Mouse (Mus musculus): ENCODE data around the gene Bdh1. TPM values are rescaled to one million over a fixed set of nuclear protein-coding genes. Genes with fewer than 3 reads are reported as not detected.

The Bdh1 gene
- total and polyA plus RNA-seq, 3 experiments, result 61.3 to 159 (median 134) TPM

DNA sequence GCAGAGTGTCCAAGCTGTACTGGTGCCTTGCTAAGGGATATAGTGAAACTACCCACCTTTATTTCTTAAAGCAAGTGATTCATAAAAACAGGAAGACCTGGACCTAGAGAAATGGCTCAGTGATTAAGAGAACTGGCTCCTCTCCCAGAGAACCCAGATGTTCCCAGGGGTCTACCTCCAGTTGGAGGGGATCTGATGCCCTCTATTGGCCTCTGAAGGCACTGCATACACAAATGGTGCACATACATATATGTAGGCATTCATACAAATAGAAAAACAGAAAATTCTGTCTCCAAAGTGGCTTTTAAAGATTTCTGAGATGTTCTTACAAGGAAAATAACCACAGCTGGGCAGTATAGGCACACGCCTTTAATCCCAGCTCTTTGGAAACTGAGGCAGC is 18.0 kb downstream of the Bdh1 start:
- Histone ChIP-seq H3K9ac (ENCODE audit: low read depth, low read length) (no peak overlapping the region), H3K27me3 (ENCODE audit: control insufficient read depth, insufficient read depth, low read length) (no peaks in the 10 kb centered on the region), H3K4me3 (no peak overlapping the region), H3K36me3 (ENCODE audit: control insufficient read depth, insufficient read depth, low read length) (no peaks in the 10 kb centered on the region), H3K27ac (no peak overlapping the region), H3K4me1 (ENCODE audit: control insufficient read depth, insufficient read depth, low read length) (no peaks in the 10 kb centered on the region), H3K79me2 (replicated peaks; ENCODE audit: control insufficient read depth, insufficient read depth, low read length) (no peaks in the 10 kb centered on the region)
- intact Hi-C loops (cut with DNase I), result no loop called here
- WGBS, result 95% methylated on average over 1 of the region's 1 CpGs
- TF ChIP-seq EP300 (IDR thresholded peaks at IDR 0.05; ENCODE audit: insufficient read depth, low read depth, low read length) (no peak), CTCF (IDR thresholded peaks at IDR 0.05) (no peak), POLR2A (IDR thresholded peaks at IDR 0.05; ENCODE audit: insufficient read depth, low read depth, low read length) (no peak)
- DNase-seq, result no peak

DNA sequence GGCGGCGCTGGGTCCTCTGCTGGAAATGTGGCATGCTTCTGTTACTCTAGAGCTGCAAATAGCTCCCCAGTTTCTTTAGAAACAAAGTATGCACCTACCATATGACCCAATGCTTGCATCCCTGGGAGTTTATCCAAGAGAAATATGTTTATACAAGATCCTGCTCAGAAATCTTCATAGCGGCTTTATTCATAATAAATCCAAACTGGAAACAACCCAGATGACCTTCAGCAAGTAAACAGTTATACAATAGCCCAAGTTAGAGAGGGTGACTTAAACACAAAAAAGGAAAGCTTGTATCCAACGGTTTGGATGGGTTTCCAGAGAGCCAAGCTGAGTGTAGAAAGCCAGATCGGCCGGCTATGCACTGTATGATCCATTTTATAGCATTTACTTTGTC is 22.4 kb downstream of the Bdh1 start:
- 84% methylated on average over 6 of the region's 6 CpGs for WGBS
- intact Hi-C loops (cut with DNase I), result no loop called here
- H3K27me3 ChIP-seq (ENCODE audit: control insufficient read depth, insufficient read depth, low read length), result no peaks in the 10 kb centered on the region

DNA sequence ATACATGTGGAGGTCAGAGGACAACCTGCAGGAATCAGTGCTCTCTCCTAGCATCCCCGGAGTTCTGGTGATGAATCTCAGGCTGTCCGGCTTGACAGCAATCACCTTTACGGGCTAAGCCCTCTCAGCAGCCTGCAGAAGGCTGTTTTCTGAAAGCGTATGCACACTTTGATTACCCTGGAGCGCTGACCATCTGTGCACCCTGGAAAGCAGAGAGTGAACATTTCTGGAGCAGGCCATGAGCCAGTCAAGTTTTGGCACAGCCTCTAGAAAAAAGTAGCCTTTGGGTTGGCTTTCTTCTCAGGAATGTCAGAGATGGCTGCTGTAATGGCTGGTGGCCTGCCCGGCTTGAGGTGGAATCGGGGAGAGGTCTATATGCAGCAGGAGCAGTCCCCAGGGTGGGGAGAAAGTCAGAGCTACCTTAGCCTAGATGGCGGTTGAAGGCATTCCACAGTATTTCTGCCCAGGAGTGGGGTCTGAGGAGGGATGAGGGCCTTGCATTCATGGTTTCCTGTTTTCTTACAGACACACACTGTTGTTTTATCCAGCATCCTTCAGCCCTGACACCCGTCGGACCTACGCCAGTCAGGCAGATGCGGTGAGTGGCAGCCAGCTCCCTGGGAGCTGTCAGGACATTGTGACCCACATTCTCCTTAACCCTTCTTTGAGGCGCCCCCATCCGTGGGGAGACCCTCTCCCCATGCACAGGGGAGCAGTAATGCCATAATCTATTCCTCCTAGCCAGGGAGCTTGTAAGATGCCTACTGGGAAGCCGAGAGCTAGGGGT is 24.2 kb downstream of the Bdh1 start:
- Histone ChIP-seq H3K4me3 (no peak overlapping the region), H3K36me3 (ENCODE audit: control insufficient read depth, insufficient read depth, low read length) (no peaks in the 10 kb centered on the region), H3K9ac (ENCODE audit: low read depth, low read length) (no peak overlapping the region), H3K27ac (no peak overlapping the region), H3K79me2 (replicated peaks; ENCODE audit: control insufficient read depth, insufficient read depth, low read length) (no peaks in the 10 kb centered on the region), H3K27me3 (ENCODE audit: control insufficient read depth, insufficient read depth, low read length) (no peaks in the 10 kb centered on the region), H3K4me1 (ENCODE audit: control insufficient read depth, insufficient read depth, low read length) (no peaks in the 10 kb centered on the region)
- DNase-seq, result no peak
- 75% methylated on average over 15 of the region's 15 CpGs for WGBS
- intact Hi-C loops (cut with DNase I), result no loop called here
- TF ChIP-seq EP300 (IDR thresholded peaks at IDR 0.05; ENCODE audit: insufficient read depth, low read depth, low read length) (no peak), CTCF (IDR thresholded peaks at IDR 0.05) (no peak), POLR2A (IDR thresholded peaks at IDR 0.05; ENCODE audit: insufficient read depth, low read depth, low read length) (no peak)

More for the DNA sequence above, 22.4 kb downstream of the Bdh1 start:
- Histone ChIP-seq H3K4me1 (ENCODE audit: control insufficient read depth, insufficient read depth, low read length) (no peaks in the 10 kb centered on the region), H3K36me3 (ENCODE audit: control insufficient read depth, insufficient read depth, low read length) (no peaks in the 10 kb centered on the region), H3K79me2 (replicated peaks; ENCODE audit: control insufficient read depth, insufficient read depth, low read length) (no peaks in the 10 kb centered on the region), H3K4me3 (no peak overlapping the region), H3K27ac (no peak overlapping the region), H3K9ac (ENCODE audit: low read depth, low read length) (no peak overlapping the region)
- TF ChIP-seq EP300 (IDR thresholded peaks at IDR 0.05; ENCODE audit: insufficient read depth, low read depth, low read length) (no peak), POLR2A (IDR thresholded peaks at IDR 0.05; ENCODE audit: insufficient read depth, low read depth, low read length) (no peak), CTCF (IDR thresholded peaks at IDR 0.05) (no peak)
- no peak for DNase-seq

DNA sequence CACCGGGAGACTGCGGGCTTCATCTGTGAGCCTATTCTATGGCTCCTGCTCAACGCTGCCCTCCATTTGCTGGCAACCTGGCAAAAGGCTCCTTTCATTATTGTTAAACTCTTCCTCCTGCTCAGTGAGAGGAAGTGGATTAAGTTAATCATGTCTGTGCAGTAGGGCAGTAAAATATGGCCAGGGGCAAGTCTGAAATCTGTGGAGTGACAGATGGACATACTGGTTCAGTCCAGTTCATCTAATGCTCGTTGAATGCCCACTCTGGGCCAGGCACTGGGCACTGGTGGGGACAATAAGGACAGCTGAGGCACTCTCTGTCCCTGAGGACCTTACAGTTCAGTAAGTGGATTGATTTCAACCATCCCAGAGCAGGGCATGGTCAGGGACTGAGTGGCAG is 27.9 kb downstream of the Bdh1 start:
- no peaks in the 10 kb centered on the region for H3K79me2 ChIP-seq (replicated peaks; ENCODE audit: control insufficient read depth, insufficient read depth, low read length)
- H3K27ac ChIP-seq, result no peak overlapping the region
- WGBS, result 73% methylated on average over 4 of the region's 4 CpGs
- intact Hi-C loops (cut with DNase I), result no loop called here
- no peaks in the 10 kb centered on the region for H3K4me1 ChIP-seq (ENCODE audit: control insufficient read depth, insufficient read depth, low read length)
- H3K36me3 ChIP-seq (ENCODE audit: control insufficient read depth, insufficient read depth, low read length), result no peaks in the 10 kb centered on the region
- no peak for DNase-seq
- no peak overlapping the region for H3K4me3 ChIP-seq
- no peak for TF ChIP-seq POLR2A (IDR thresholded peaks at IDR 0.05; ENCODE audit: insufficient read depth, low read depth, low read length)
- no peak for TF ChIP-seq EP300 (IDR thresholded peaks at IDR 0.05; ENCODE audit: insufficient read depth, low read depth, low read length)
- TF ChIP-seq CTCF (IDR thresholded peaks at IDR 0.05), result no peak
- H3K27me3 ChIP-seq (ENCODE audit: control insufficient read depth, insufficient read depth, low read length), result no peaks in the 10 kb centered on the region
- H3K9ac ChIP-seq (ENCODE audit: low read depth, low read length), result no peak overlapping the region

DNA sequence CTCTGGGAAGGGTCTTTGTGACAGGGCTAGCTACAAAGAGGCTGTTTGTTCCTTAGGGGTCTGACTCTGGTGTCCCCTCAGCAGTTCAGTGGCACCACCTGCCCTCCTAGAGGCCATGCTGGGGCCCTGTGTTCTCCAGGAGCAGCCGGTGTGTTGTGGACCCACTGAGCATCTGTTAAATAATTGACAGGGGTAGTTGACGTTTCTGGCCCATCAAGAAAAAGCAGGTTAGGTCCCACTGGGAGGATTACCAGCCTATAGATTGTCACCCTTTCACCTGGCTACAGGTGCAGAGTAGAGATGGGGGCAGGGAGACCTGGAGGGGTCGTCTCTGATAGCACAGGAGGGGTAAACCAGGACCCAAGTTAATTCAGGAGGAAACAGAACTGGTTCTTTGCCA is 29.2 kb downstream of the Bdh1 start:
- H3K79me2 ChIP-seq (replicated peaks; ENCODE audit: control insufficient read depth, insufficient read depth, low read length), result no peaks in the 10 kb centered on the region
- H3K27me3 ChIP-seq (ENCODE audit: control insufficient read depth, insufficient read depth, low read length), result no peaks in the 10 kb centered on the region
- DNase-seq, result no peak
- intact Hi-C loops (cut with DNase I), result no loop called here
- no peak overlapping the region for H3K27ac ChIP-seq
- no peak for TF ChIP-seq EP300 (IDR thresholded peaks at IDR 0.05; ENCODE audit: insufficient read depth, low read depth, low read length)
- TF ChIP-seq CTCF (IDR thresholded peaks at IDR 0.05), result no peak
- no peak for TF ChIP-seq POLR2A (IDR thresholded peaks at IDR 0.05; ENCODE audit: insufficient read depth, low read depth, low read length)
- no peak overlapping the region for H3K9ac ChIP-seq (ENCODE audit: low read depth, low read length)
- no peak overlapping the region for H3K4me3 ChIP-seq
- H3K36me3 ChIP-seq (ENCODE audit: control insufficient read depth, insufficient read depth, low read length), result no peaks in the 10 kb centered on the region
- 67% methylated on average over 3 of the region's 3 CpGs for WGBS
- H3K4me1 ChIP-seq (ENCODE audit: control insufficient read depth, insufficient read depth, low read length), result no peaks in the 10 kb centered on the region

DNA sequence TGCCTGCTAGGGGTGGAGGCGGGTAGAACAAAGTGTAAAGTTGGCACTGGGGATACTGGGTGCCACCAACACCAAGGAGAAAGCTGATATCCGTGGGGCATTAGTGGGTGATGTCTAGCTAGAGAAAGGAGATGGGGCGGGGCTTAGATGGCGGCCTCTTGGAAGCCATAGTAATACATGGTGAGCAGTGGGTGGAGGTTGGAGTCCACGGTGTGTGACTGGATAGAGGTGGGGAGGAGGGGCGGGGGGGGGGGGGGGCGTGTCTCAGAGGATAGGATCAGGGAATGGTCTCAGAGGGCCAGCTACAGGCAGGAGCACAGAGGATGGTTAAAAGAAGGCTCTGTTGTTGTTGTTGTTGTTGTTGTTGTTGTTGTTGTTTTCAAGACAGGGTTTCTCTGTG is 30.4 kb downstream of the Bdh1 start:
- Histone ChIP-seq H3K27me3 (ENCODE audit: control insufficient read depth, insufficient read depth, low read length) (no peaks in the 10 kb centered on the region), H3K4me1 (ENCODE audit: control insufficient read depth, insufficient read depth, low read length) (no peaks in the 10 kb centered on the region), H3K27ac (no peak overlapping the region), H3K79me2 (replicated peaks; ENCODE audit: control insufficient read depth, insufficient read depth, low read length) (no peaks in the 10 kb centered on the region), H3K9ac (ENCODE audit: low read depth, low read length) (no peak overlapping the region), H3K36me3 (ENCODE audit: control insufficient read depth, insufficient read depth, low read length) (no peaks in the 10 kb centered on the region), H3K4me3 (no peak overlapping the region)
- TF ChIP-seq POLR2A (IDR thresholded peaks at IDR 0.05; ENCODE audit: insufficient read depth, low read depth, low read length) (no peak), EP300 (IDR thresholded peaks at IDR 0.05; ENCODE audit: insufficient read depth, low read depth, low read length) (no peak), CTCF (IDR thresholded peaks at IDR 0.05) (no peak)
- no peak for DNase-seq
- intact Hi-C loops (cut with DNase I), result no loop called here
- WGBS, result 65% methylated on average over 7 of the region's 7 CpGs
